Mouse (Mus musculus) CH12.LX (cell line): ENCODE data around the gene Abca7.

Experiments
- ELF1 ChIP-seq: IDR thresholded peaks from 2 replicates; pipeline ENCODE4 v1.6.1; 2014; ENCODE audit warnings: low read depth, mild to moderate bottlenecking, inconsistent platforms, low read length, improper control_type of control experiment
- EP300 ChIP-seq: IDR thresholded peaks from 2 replicates; pipeline ENCODE4 v1.6.1; 2011; ENCODE audit warnings: low read length, improper control_type of control experiment
- ETS1 ChIP-seq: conservative IDR thresholded peaks from 2 replicates; pipeline ENCODE4 v1.6.1; 2012; ENCODE audit warnings: low read depth, mild to moderate bottlenecking, inconsistent platforms, low read length, improper control_type of control experiment, moderate library complexity
- GABPA ChIP-seq: IDR thresholded peaks from 2 replicates; pipeline ENCODE4 v1.6.1; 2012; ENCODE audit warnings: low read depth, low read length, improper control_type of control experiment, inconsistent platforms; ENCODE audit not compliant: insufficient replicate concordance
- KAT2A ChIP-seq: IDR thresholded peaks from 2 replicates; pipeline ENCODE4 v1.6.1; 2012; ENCODE audit warnings: low read length, improper control_type of control experiment, inconsistent platforms; ENCODE audit not compliant: insufficient replicate concordance
- SMC3 ChIP-seq: IDR thresholded peaks from 2 replicates; pipeline ENCODE4 v1.6.1; 2011; ENCODE audit warnings: low read depth, low read length, improper control_type of control experiment
- UBTF ChIP-seq: IDR thresholded peaks from 2 replicates; pipeline ENCODE4 v1.6.1; 2012; ENCODE audit warnings: low read depth, mild to moderate bottlenecking, inconsistent platforms, low read length, improper control_type of control experiment, moderate library complexity
- ZKSCAN1 ChIP-seq: IDR thresholded peaks from 2 replicates; pipeline ENCODE4 v1.6.1; 2012; ENCODE audit warnings: low read depth, inconsistent platforms, low read length, improper control_type of control experiment, borderline replicate concordance

GRCm38 (mm10) chr10:80036832-80037231 is 40.5 kb downstream of the Abca7 start:
- TF ChIP-seq KAT2A (no peak), GABPA (no peak), EP300 (no peak), ZKSCAN1 (no peak), SMC3 (no peak), UBTF (no peak), ELF1 (no peak), ETS1 (no peak)
